Mouse (Mus musculus) myocyte (in vitro differentiated cells): ENCODE measurements around the gene Grin3b. TPM values are rescaled to one million over a fixed set of nuclear protein-coding genes. Genes with fewer than 3 reads are reported as not detected.

Experiments
- H3K27me3 ChIP-seq: one replicate; pipeline ENCODE4 v1.6.1; 2011; ENCODE audit not compliant: control insufficient read depth, insufficient read depth, insufficient read length
- H3K36me3 ChIP-seq: one replicate; pipeline ENCODE4 v1.6.1; 2011; ENCODE audit not compliant: control insufficient read depth, insufficient read depth
- H3K4me2 ChIP-seq: one replicate; pipeline ENCODE4 v1.6.1; 2011; ENCODE audit warnings: low read depth, control low read depth
- H3K4me3 ChIP-seq: one replicate; pipeline ENCODE4 v1.5.1; 2011; ENCODE audit warnings: mild to moderate bottlenecking, control low read depth, moderate library complexity
- H3K79me2 ChIP-seq: one replicate; pipeline ENCODE4 v1.6.1; 2011; ENCODE audit not compliant: control insufficient read depth, insufficient read depth
- H3ac ChIP-seq: one replicate; pipeline ENCODE4 v1.6.1; 2011; ENCODE audit not compliant: control insufficient read depth, insufficient read length
- CEBPB ChIP-seq: IDR thresholded peaks from 2 replicates; pipeline ENCODE4 v1.6.1; 2011; ENCODE audit warnings: mild to moderate bottlenecking, moderate library complexity; ENCODE audit not compliant: poor library complexity, insufficient read depth, severe bottlenecking
- E2F4 ChIP-seq: IDR thresholded peaks from one replicate; pipeline ENCODE4 v1.6.1; 2011; ENCODE audit warnings: mild to moderate bottlenecking, control low read depth, moderate library complexity; ENCODE audit not compliant: insufficient read depth
- MAX ChIP-seq: IDR thresholded peaks from one replicate; pipeline ENCODE4 v1.6.1; 2011; ENCODE audit warnings: low read depth, mild to moderate bottlenecking, control low read depth
- MYOD1 ChIP-seq, 3 experiments: IDR thresholded peaks; one replicate each; pipeline ENCODE4 v1.6.1; 2011; ENCODE audit warnings: control low read depth in 2 of 3, low read depth in 2 of 3, mild to moderate bottlenecking in 2 of 3, moderate library complexity in 1 of 3; ENCODE audit not compliant: insufficient read length in 2 of 3, control insufficient read depth in 1 of 3
- MYOG ChIP-seq, 3 experiments: IDR thresholded peaks; one replicate each; pipeline ENCODE4 v1.6.1; 2011; ENCODE audit warnings: control low read depth in 2 of 3, low read depth in 2 of 3, mild to moderate bottlenecking in 2 of 3; ENCODE audit not compliant: insufficient read length in 2 of 3, control insufficient read depth in 1 of 3, insufficient read depth in 1 of 3
- POLR2A ChIP-seq: IDR thresholded peaks from one replicate; pipeline ENCODE4 v1.6.1; 2011; ENCODE audit warnings: low read depth, mild to moderate bottlenecking, control low read depth, moderate library complexity; ENCODE audit not compliant: insufficient read length
- REST ChIP-seq: IDR thresholded peaks from one replicate; pipeline ENCODE4 v1.6.1; 2011; ENCODE audit warnings: mild to moderate bottlenecking, control low read depth, moderate library complexity; ENCODE audit not compliant: insufficient read depth, insufficient read length
- SRF ChIP-seq: IDR thresholded peaks from one replicate; pipeline ENCODE4 v1.6.1; 2011; ENCODE audit warnings: low read depth; ENCODE audit not compliant: control insufficient read depth, insufficient read length
- TCF12 ChIP-seq: IDR thresholded peaks from one replicate; pipeline ENCODE4 v1.6.1; 2011; ENCODE audit warnings: mild to moderate bottlenecking, control low read depth; ENCODE audit not compliant: poor library complexity, insufficient read depth, severe bottlenecking
- TCF3 ChIP-seq: IDR thresholded peaks from one replicate; pipeline ENCODE4 v1.6.1; 2011; ENCODE audit warnings: low read depth, control low read depth; ENCODE audit not compliant: insufficient read length
- USF1 ChIP-seq: IDR thresholded peaks from one replicate; pipeline ENCODE4 v1.6.1; 2011; ENCODE audit warnings: low read depth, mild to moderate bottlenecking, control low read depth, moderate library complexity
- polyA plus RNA-seq: library from polyadenylated mRNA; unstranded; fragments of >200 nt; fragmentation: generic; extraction: Trizol; gene quantifications from one replicate; pipeline ENCODE4 v1.2.1, GENCODE M21; 2012; ENCODE audit warnings: missing spikeins

Gene Grin3b
- polyA plus RNA-seq, 1 experiment = 0.73 TPM

DNA sequence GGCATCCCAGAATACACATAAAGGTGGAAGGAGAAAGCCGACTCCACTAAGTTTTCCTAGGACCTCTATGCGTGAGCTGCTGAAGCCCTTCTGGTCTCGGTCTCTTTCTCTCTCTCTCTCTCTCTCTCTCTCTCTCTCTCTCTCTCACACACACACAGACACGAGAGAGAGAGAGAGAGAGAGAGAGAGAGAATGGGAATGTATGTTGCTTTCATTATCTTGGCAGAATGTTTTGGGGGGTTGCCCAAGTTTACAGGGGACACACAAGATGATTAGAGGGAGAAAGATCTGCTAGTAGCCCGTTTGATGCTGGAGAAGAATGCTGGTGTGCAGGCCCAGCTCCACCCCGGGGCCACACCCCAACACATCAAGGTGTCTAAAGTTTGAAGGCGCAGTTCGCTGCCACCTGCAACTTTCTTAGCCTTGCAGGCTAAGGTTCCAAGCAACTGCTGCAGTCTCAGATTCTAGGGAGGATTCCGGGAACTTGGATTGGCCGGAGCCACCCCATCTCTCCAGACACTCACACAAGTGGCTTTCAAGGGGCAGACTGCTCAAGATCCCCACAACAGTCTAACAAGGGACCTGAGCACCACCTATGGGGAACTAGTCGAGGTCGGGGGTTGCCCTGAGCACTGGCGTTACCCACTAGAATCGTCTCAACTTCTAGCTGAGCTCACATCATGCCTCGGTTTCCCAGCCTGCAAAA, 44.6 kb upstream of the Grin3b start:
- no peak overlapping the region for H3ac ChIP-seq
- peak overlapping the region; percentile 96 for H3K4me3 ChIP-seq
- H3K79me2 ChIP-seq = peaks cover 4% of the 10 kb centered on the region
- peak overlapping the region; percentile 99 for H3K4me2 ChIP-seq
- no peak for TF ChIP-seq POLR2A
- no peak for TF ChIP-seq TCF12
- no peak for TF ChIP-seq MYOG (IDR thresholded peaks at IDR 0.05; ENCODE audit: control insufficient read depth in 1 of 3, insufficient read depth in 1 of 3, insufficient read length in 2 of 3, low read depth in 2 of 3)
- no peak for TF ChIP-seq USF1
- no peak for TF ChIP-seq MYOD1 (IDR thresholded peaks at IDR 0.05; ENCODE audit: control insufficient read depth in 1 of 3, insufficient read length in 2 of 3, low read depth in 2 of 3)
- TF ChIP-seq CEBPB = no peak
- no peak for TF ChIP-seq MAX
- no peak for TF ChIP-seq SRF
- TF ChIP-seq E2F4 = no peak
- TF ChIP-seq REST = no peak
- H3K36me3 ChIP-seq = no peaks in the 10 kb centered on the region
- H3K27me3 ChIP-seq = peaks cover 9% of the 10 kb centered on the region

GRCm38 (mm10) chr10:79926491-79927323, 43.8 kb upstream of the Grin3b start, which contains the start of gene Arid3a:
TSS of gene Arid3a (plus strand) at chr10:79927043.
- Histone ChIP-seq H3K27me3 (peaks cover 1% of the 10 kb centered on the region), H3ac (peak within 1 kb of the TSS; percentile 12), H3K36me3 (peaks cover 5% of the 10 kb centered on the region), H3K4me3 (peak within 1 kb of the TSS; percentile 96), H3K4me2 (peak within 1 kb of the TSS; percentile 99), H3K79me2 (peaks cover 4% of the 10 kb centered on the region)
- TF ChIP-seq REST (no peak), E2F4 (peak; percentile 55), POLR2A (peak; percentile 32), TCF12 (no peak), TCF3 (no peak)

GRCm38 (mm10) chr10:79927324-79928029, 43.0 kb upstream of the Grin3b start:
- Histone ChIP-seq H3K79me2 (peaks cover 4% of the 10 kb centered on the region), H3K4me3 (peak overlapping the region; percentile 96), H3K4me2 (peak overlapping the region; percentile 99), H3K27me3 (no peaks in the 10 kb centered on the region), H3K36me3 (peaks cover 5% of the 10 kb centered on the region), H3ac (peak overlapping the region; percentile 12)
- TF ChIP-seq USF1 (no peak), TCF12 (no peak), MYOD1 (IDR thresholded peaks at IDR 0.05; ENCODE audit: control insufficient read depth in 1 of 3, insufficient read length in 2 of 3, low read depth in 2 of 3) (peak in 1 of 3 experiments; percentile 9)

DNA sequence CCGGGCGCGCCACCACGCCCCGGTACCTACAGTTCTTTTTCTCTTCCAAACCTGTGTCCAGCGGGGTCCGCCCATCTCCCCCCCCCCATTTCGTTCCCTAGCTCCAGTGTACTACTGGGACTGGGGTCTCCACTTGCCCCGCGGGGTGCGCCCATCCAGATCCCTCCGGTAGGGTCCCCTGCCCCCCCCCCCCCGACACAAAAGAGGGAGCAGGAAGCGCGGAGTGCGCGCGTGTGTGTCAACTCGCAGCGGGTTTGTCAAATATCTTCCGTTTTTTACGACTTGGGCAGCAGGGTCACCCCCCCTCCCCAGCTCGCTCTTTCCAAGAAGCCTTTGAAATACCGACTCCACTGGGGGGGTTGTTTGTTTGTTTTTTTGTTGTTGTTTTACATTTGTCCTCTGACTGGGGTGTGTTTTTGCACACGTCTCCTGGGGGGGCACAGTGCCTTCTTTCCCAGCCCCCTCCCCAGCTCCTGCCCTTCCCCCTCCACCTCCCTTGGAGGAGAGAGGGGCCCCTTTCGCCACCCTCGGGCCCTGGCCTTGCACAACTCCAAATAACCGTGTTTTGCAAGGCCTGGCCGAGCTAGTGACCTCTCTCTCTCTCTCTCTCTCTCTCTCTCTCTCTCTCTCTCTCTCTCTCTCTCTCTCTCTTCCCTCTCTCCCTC, 42.4 kb upstream of the Grin3b start:
- Histone ChIP-seq H3K27me3 (no peaks in the 10 kb centered on the region), H3K79me2 (peaks cover 4% of the 10 kb centered on the region), H3K4me2 (peak overlapping the region; percentile 99), H3ac (peak overlapping the region; percentile 12), H3K4me3 (peak overlapping the region; percentile 96), H3K36me3 (peaks cover 5% of the 10 kb centered on the region)
- TF ChIP-seq USF1 (no peak), TCF3 (no peak), POLR2A (no peak)
